Mouse (Mus musculus): Measurements from ENCODE around the gene Cd300e. TPM values are rescaled to one million over a fixed set of nuclear protein-coding genes. Genes with fewer than 3 reads are reported as not detected.

Cd300e gene
- polyA plus RNA-seq, 1 experiment from 2014 or later = not detected

- Histone ChIP-seq H3K9me3 (ENCODE audit: control insufficient read depth, low read length) (no peaks in the 10 kb centered on the region), H3K4me3 (replicated peaks; ENCODE audit: low read depth, low read length) (no peak overlapping the region), H3K27me3 (ENCODE audit: control insufficient read depth, insufficient read depth, low read length) (peaks cover 5% of the 10 kb centered on the region; the same call in 1 of the 2 replicates), H3K36me3 (ENCODE audit: control insufficient read depth, insufficient read depth, low read length) (no peaks in the 10 kb centered on the region), H3K4me1 (ENCODE audit: control insufficient read depth, insufficient read depth, low read length) (peaks cover 10% of the 10 kb centered on the region; the same call in 1 of the 2 replicates), H3K4me2 (ENCODE audit: low read length) (no peak overlapping the region), H3K9ac (replicated peaks; ENCODE audit: low read length) (no peak overlapping the region), H3K27ac (replicated peaks; ENCODE audit: low read depth, low read length) (no peak overlapping the region)
- DNase-seq (no peak), ATAC-seq (ENCODE audit: low FRiP score, low TSS enrichment) (no peak)
- WGBS = 75% methylated on average over 7 of the region's 7 CpGs
Observed at GRCm38 (mm10) chr11:115086213-115086612, 24.2 kb upstream of the Cd300e start.

- no peaks in the 10 kb centered on the region for H3K36me3 ChIP-seq (ENCODE audit: control insufficient read depth, insufficient read depth, low read length)
- no peak overlapping the region for H3K9ac ChIP-seq (replicated peaks; ENCODE audit: low read length)
- DNase-seq (no peak), ATAC-seq (ENCODE audit: low FRiP score, low TSS enrichment) (no peak)
- H3K4me2 ChIP-seq (ENCODE audit: low read length) = no peak overlapping the region
- H3K9me3 ChIP-seq (ENCODE audit: control insufficient read depth, low read length) = no peaks in the 10 kb centered on the region
- peaks cover 10% of the 10 kb centered on the region; the same call in 1 of the 2 replicates for H3K4me1 ChIP-seq (ENCODE audit: control insufficient read depth, insufficient read depth, low read length)
- H3K27ac ChIP-seq (replicated peaks; ENCODE audit: low read depth, low read length) = no peak overlapping the region
- 37% methylated on average over 8 of the region's 8 CpGs for WGBS
- no peak overlapping the region for H3K4me3 ChIP-seq (replicated peaks; ENCODE audit: low read depth, low read length)
- H3K27me3 ChIP-seq (ENCODE audit: control insufficient read depth, insufficient read depth, low read length) = no peaks in the 10 kb centered on the region
Observed at GRCm38 (mm10) chr11:115085064-115085463, 23.1 kb upstream of the Cd300e start.

GRCm38 (mm10) chr11:115084595-115084994 is 22.6 kb upstream of the Cd300e start:
- Histone ChIP-seq H3K4me1 (ENCODE audit: control insufficient read depth, insufficient read depth, low read length) (peaks cover 10% of the 10 kb centered on the region; the same call in 1 of the 2 replicates), H3K27me3 (ENCODE audit: control insufficient read depth, insufficient read depth, low read length) (no peaks in the 10 kb centered on the region), H3K4me3 (replicated peaks; ENCODE audit: low read depth, low read length) (no peak overlapping the region), H3K36me3 (ENCODE audit: control insufficient read depth, insufficient read depth, low read length) (no peaks in the 10 kb centered on the region), H3K27ac (replicated peaks; ENCODE audit: low read depth, low read length) (no peak overlapping the region), H3K9ac (replicated peaks; ENCODE audit: low read length) (no peak overlapping the region), H3K4me2 (ENCODE audit: low read length) (no peak overlapping the region), H3K9me3 (ENCODE audit: control insufficient read depth, low read length) (no peaks in the 10 kb centered on the region)
- no peak for ATAC-seq (ENCODE audit: low FRiP score, low TSS enrichment)
- DNase-seq = peak; percentile 26
- 24% methylated on average over 12 of the region's 12 CpGs for WGBS

- ATAC-seq (ENCODE audit: low FRiP score, low TSS enrichment) = peak; percentile 27; the same call in 1 of the 2 replicates
- WGBS = 32% methylated on average over 18 of the region's 18 CpGs
- Histone ChIP-seq H3K4me3 (replicated peaks; ENCODE audit: low read depth, low read length) (no peak overlapping the region), H3K4me2 (ENCODE audit: low read length) (no peak overlapping the region), H3K4me1 (ENCODE audit: control insufficient read depth, insufficient read depth, low read length) (peaks cover 10% of the 10 kb centered on the region; the same call in 1 of the 2 replicates), H3K27ac (replicated peaks; ENCODE audit: low read depth, low read length) (no peak overlapping the region), H3K36me3 (ENCODE audit: control insufficient read depth, insufficient read depth, low read length) (no peaks in the 10 kb centered on the region), H3K9ac (replicated peaks; ENCODE audit: low read length) (no peak overlapping the region), H3K27me3 (ENCODE audit: control insufficient read depth, insufficient read depth, low read length) (no peaks in the 10 kb centered on the region), H3K9me3 (ENCODE audit: control insufficient read depth, low read length) (no peaks in the 10 kb centered on the region)
- peak; percentile 94 for DNase-seq
Observed at GRCm38 (mm10) chr11:115083376-115084139, 21.6 kb upstream of the Cd300e start.

- Histone ChIP-seq H3K36me3 (ENCODE audit: control insufficient read depth, insufficient read depth, low read length) (no peaks in the 10 kb centered on the region), H3K9ac (replicated peaks; ENCODE audit: low read length) (no peak overlapping the region), H3K4me2 (ENCODE audit: low read length) (no peak overlapping the region), H3K27me3 (ENCODE audit: control insufficient read depth, insufficient read depth, low read length) (no peaks in the 10 kb centered on the region), H3K4me1 (ENCODE audit: control insufficient read depth, insufficient read depth, low read length) (peaks cover 10% of the 10 kb centered on the region; the same call in 1 of the 2 replicates), H3K9me3 (ENCODE audit: control insufficient read depth, low read length) (no peaks in the 10 kb centered on the region), H3K27ac (replicated peaks; ENCODE audit: low read depth, low read length) (no peak overlapping the region), H3K4me3 (replicated peaks; ENCODE audit: low read depth, low read length) (no peak overlapping the region)
- WGBS = 80% methylated on average over 6 of the region's 6 CpGs
- no peak for ATAC-seq (ENCODE audit: low FRiP score, low TSS enrichment)
- DNase-seq = no peak
Observed at GRCm38 (mm10) chr11:115082196-115082595, 20.2 kb upstream of the Cd300e start.

- Histone ChIP-seq H3K9ac (replicated peaks; ENCODE audit: low read length) (no peak overlapping the region), H3K27me3 (ENCODE audit: control insufficient read depth, insufficient read depth, low read length) (no peaks in the 10 kb centered on the region), H3K4me1 (ENCODE audit: control insufficient read depth, insufficient read depth, low read length) (peaks cover 10% of the 10 kb centered on the region; the same call in 1 of the 2 replicates), H3K4me3 (replicated peaks; ENCODE audit: low read depth, low read length) (no peak overlapping the region), H3K27ac (replicated peaks; ENCODE audit: low read depth, low read length) (no peak overlapping the region), H3K36me3 (ENCODE audit: control insufficient read depth, insufficient read depth, low read length) (no peaks in the 10 kb centered on the region), H3K4me2 (ENCODE audit: low read length) (no peak overlapping the region), H3K9me3 (ENCODE audit: control insufficient read depth, low read length) (no peaks in the 10 kb centered on the region)
- no peak for DNase-seq
- ATAC-seq (ENCODE audit: low FRiP score, low TSS enrichment) = no peak
- 65% methylated on average over 3 of the region's 3 CpGs for WGBS
Observed at GRCm38 (mm10) chr11:115081373-115081772, 19.4 kb upstream of the Cd300e start.

- no peaks in the 10 kb centered on the region for H3K36me3 ChIP-seq (ENCODE audit: control insufficient read depth, insufficient read depth, low read length)
- no peak overlapping the region for H3K4me2 ChIP-seq (ENCODE audit: low read length)
- no peak overlapping the region for H3K4me3 ChIP-seq (replicated peaks; ENCODE audit: low read depth, low read length)
- DNase-seq (peak; percentile 84), ATAC-seq (ENCODE audit: low FRiP score, low TSS enrichment) (no peak)
- no peaks in the 10 kb centered on the region for H3K9me3 ChIP-seq (ENCODE audit: control insufficient read depth, low read length)
- peaks cover 10% of the 10 kb centered on the region; the same call in 1 of the 2 replicates for H3K4me1 ChIP-seq (ENCODE audit: control insufficient read depth, insufficient read depth, low read length)
- no peak overlapping the region for H3K9ac ChIP-seq (replicated peaks; ENCODE audit: low read length)
- WGBS = 38% methylated on average over 13 of the region's 13 CpGs
- no peaks in the 10 kb centered on the region for H3K27me3 ChIP-seq (ENCODE audit: control insufficient read depth, insufficient read depth, low read length)
- H3K27ac ChIP-seq (replicated peaks; ENCODE audit: low read depth, low read length) = no peak overlapping the region
Observed at GRCm38 (mm10) chr11:115080886-115081285, 18.9 kb upstream of the Cd300e start.

GRCm38 (mm10) chr11:115078680-115079079 is 16.7 kb upstream of the Cd300e start:
- no peaks in the 10 kb centered on the region for H3K36me3 ChIP-seq (ENCODE audit: control insufficient read depth, insufficient read depth, low read length)
- no peaks in the 10 kb centered on the region for H3K27me3 ChIP-seq (ENCODE audit: control insufficient read depth, insufficient read depth, low read length)
- 86% methylated on average over 5 of the region's 5 CpGs for WGBS
- H3K9ac ChIP-seq (replicated peaks; ENCODE audit: low read length) = no peak overlapping the region
- 0 out of 2 replicates have a peak, but pooled peaks cover under 1% of the 10 kb centered on the region for H3K4me1 ChIP-seq (ENCODE audit: control insufficient read depth, insufficient read depth, low read length)
- H3K27ac ChIP-seq (replicated peaks; ENCODE audit: low read depth, low read length) = no peak overlapping the region
- H3K4me3 ChIP-seq (replicated peaks; ENCODE audit: low read depth, low read length) = no peak overlapping the region
- H3K9me3 ChIP-seq (ENCODE audit: control insufficient read depth, low read length) = no peaks in the 10 kb centered on the region
- no peak overlapping the region for H3K4me2 ChIP-seq (ENCODE audit: low read length)
- DNase-seq (no peak), ATAC-seq (ENCODE audit: low FRiP score, low TSS enrichment) (no peak)

GRCm38 (mm10) chr11:115077436-115077835 is 15.5 kb upstream of the Cd300e start:
- no peaks in the 10 kb centered on the region for H3K9me3 ChIP-seq (ENCODE audit: control insufficient read depth, low read length)
- no peak overlapping the region for H3K4me3 ChIP-seq (replicated peaks; ENCODE audit: low read depth, low read length)
- H3K27ac ChIP-seq (replicated peaks; ENCODE audit: low read depth, low read length) = no peak overlapping the region
- no peak for ATAC-seq (ENCODE audit: low FRiP score, low TSS enrichment)
- H3K36me3 ChIP-seq (ENCODE audit: control insufficient read depth, insufficient read depth, low read length) = no peaks in the 10 kb centered on the region
- no peaks in the 10 kb centered on the region for H3K27me3 ChIP-seq (ENCODE audit: control insufficient read depth, insufficient read depth, low read length)
- 88% methylated on average over 1 of the region's 1 CpGs for WGBS
- no peak overlapping the region for H3K9ac ChIP-seq (replicated peaks; ENCODE audit: low read length)
- DNase-seq = no peak
- no peak overlapping the region for H3K4me2 ChIP-seq (ENCODE audit: low read length)
- no peaks in the 10 kb centered on the region for H3K4me1 ChIP-seq (ENCODE audit: control insufficient read depth, insufficient read depth, low read length)

All from midbrain, embryonic 14.5 days (tissue).